Mouse (Mus musculus): ENCODE data around the gene Map3k6. TPM values are rescaled to one million over a fixed set of nuclear protein-coding genes. Genes with fewer than 3 reads are reported as not detected.
A peak's percentile ranks its signal among the peaks of the same experiment; 100 is the strongest.

Map3k6 gene
- polyA plus RNA-seq, 1 experiment from 2014 or later = 1.8 TPM

DNA sequence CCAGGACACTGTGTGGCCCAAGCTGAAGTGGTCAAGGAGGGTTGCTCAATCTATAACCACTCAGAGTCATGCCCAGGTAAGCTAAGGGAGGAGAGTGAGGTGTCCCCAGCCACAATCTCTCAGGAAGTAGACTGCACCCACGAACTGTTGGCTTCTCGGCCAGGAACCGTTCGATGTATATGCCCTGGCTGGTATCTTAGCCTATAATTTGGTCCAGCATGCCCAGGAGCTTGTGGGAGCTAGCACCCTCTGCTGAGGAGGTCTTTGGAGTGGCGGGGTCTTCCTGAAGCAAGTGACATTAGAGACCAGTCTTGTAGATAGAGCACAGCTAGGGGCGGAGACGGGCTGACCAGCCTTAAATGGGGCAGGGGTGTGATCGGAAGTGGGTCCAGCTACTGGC, 18.9 kb upstream of the Map3k6 start:
- Histone ChIP-seq H3K4me1 (replicated peaks; ENCODE audit: control insufficient read depth, insufficient read depth, low read length) (no peaks in the 10 kb centered on the region), H3K4me3 (ENCODE audit: low read depth, low read length) (no peak overlapping the region), H3K9me3 (ENCODE audit: control insufficient read depth) (no peaks in the 10 kb centered on the region), H3K36me3 (ENCODE audit: control insufficient read depth, insufficient read depth) (no peaks in the 10 kb centered on the region), H3K27me3 (replicated peaks; ENCODE audit: control insufficient read depth, insufficient read depth, low read length) (peaks cover 4% of the 10 kb centered on the region; the same call in 1 of the 2 replicates), H3K27ac (ENCODE audit: low read depth, low read length) (no peak overlapping the region), H3K9ac (ENCODE audit: low read depth, low read length) (no peak overlapping the region), H3K4me2 (replicated peaks; ENCODE audit: low read depth) (no peak overlapping the region)
- WGBS = 84% methylated on average over 8 of the region's 8 CpGs
- ATAC-seq = no peak
- TF ChIP-seq CTCF (IDR thresholded peaks at IDR 0.05; ENCODE audit: low read depth) = no peak

DNA sequence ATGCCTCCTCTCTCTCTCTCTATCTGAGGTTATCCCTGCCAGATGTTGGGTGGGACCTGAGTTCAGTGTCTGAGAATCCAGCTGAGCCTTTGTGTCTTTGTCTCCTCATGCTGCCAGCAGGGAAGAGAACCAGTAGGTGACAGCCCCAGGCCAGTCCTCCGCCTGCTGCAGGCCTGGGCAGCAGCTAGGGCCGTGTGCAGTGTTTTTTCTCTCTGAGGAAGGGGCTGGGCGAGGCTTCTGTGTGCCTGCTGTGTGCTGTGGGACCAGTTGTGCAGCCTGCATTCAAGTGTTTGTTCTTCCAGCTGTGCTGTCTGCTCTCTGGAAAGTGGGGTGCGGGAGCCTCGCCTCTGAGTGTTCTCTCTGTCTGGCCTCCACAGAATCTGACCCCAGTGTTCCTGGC, 16.7 kb upstream of the Map3k6 start:
- no peak for ATAC-seq
- no peak overlapping the region for H3K27ac ChIP-seq (ENCODE audit: low read depth, low read length)
- WGBS = 48% methylated on average over 5 of the region's 5 CpGs

DNA sequence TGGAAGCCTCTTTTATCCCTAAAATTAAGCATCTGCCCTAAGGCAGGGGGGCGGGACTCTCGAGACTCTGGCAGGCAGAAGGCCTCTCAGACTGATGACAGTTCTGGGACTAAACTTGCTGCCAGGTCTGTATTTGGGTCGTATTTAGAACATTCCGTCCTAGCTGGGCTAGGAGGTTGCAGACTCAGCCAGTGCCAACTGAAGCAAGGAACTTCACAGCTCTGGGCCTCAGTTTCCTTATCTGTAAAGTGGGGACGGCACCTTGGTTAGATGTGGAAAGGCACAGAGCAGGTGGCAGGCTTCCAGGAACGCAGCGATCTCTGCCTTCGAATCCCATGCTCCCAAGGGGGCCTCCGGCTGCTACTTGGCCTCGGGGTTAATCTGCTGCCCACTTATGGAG, 14.5 kb upstream of the Map3k6 start:
- 75% methylated on average over 10 of the region's 10 CpGs for WGBS
- no peak overlapping the region for H3K4me3 ChIP-seq (ENCODE audit: low read depth, low read length)
- ATAC-seq = no peak
- H3K36me3 ChIP-seq (ENCODE audit: control insufficient read depth, insufficient read depth) = no peaks in the 10 kb centered on the region
- no peak overlapping the region for H3K4me2 ChIP-seq (replicated peaks; ENCODE audit: low read depth)
- no peaks in the 10 kb centered on the region for H3K4me1 ChIP-seq (replicated peaks; ENCODE audit: control insufficient read depth, insufficient read depth, low read length)
- no peaks in the 10 kb centered on the region for H3K9me3 ChIP-seq (ENCODE audit: control insufficient read depth)
- no peak for TF ChIP-seq CTCF (IDR thresholded peaks at IDR 0.05; ENCODE audit: low read depth)
- H3K9ac ChIP-seq (ENCODE audit: low read depth, low read length) = no peak overlapping the region
- no peaks in the 10 kb centered on the region for H3K27me3 ChIP-seq (replicated peaks; ENCODE audit: control insufficient read depth, insufficient read depth, low read length)
- H3K27ac ChIP-seq (ENCODE audit: low read depth, low read length) = no peak overlapping the region

More for the DNA sequence above, 16.7 kb upstream of the Map3k6 start:
- no peak for TF ChIP-seq CTCF (IDR thresholded peaks at IDR 0.05; ENCODE audit: low read depth)
- Histone ChIP-seq H3K4me3 (ENCODE audit: low read depth, low read length) (no peak overlapping the region), H3K9me3 (ENCODE audit: control insufficient read depth) (no peaks in the 10 kb centered on the region), H3K27me3 (replicated peaks; ENCODE audit: control insufficient read depth, insufficient read depth, low read length) (peaks cover 4% of the 10 kb centered on the region; the same call in 1 of the 2 replicates), H3K36me3 (ENCODE audit: control insufficient read depth, insufficient read depth) (no peaks in the 10 kb centered on the region), H3K9ac (ENCODE audit: low read depth, low read length) (no peak overlapping the region), H3K4me1 (replicated peaks; ENCODE audit: control insufficient read depth, insufficient read depth, low read length) (no peaks in the 10 kb centered on the region), H3K4me2 (replicated peaks; ENCODE audit: low read depth) (no peak overlapping the region)

GRCm38 (mm10) chr4:133227636-133228035, 13.0 kb upstream of the Map3k6 start:
- H3K36me3 ChIP-seq (ENCODE audit: control insufficient read depth, insufficient read depth) = no peaks in the 10 kb centered on the region
- 69% methylated on average over 8 of the region's 8 CpGs for WGBS
- H3K4me3 ChIP-seq (ENCODE audit: low read depth, low read length) = no peak overlapping the region
- no peaks in the 10 kb centered on the region for H3K9me3 ChIP-seq (ENCODE audit: control insufficient read depth)
- no peaks in the 10 kb centered on the region for H3K27me3 ChIP-seq (replicated peaks; ENCODE audit: control insufficient read depth, insufficient read depth, low read length)
- H3K27ac ChIP-seq (ENCODE audit: low read depth, low read length) = no peak overlapping the region
- ATAC-seq = 0 out of 2 replicates have a peak, but pooled peaks have one; percentile 8
- no peak for TF ChIP-seq CTCF (IDR thresholded peaks at IDR 0.05; ENCODE audit: low read depth)
- H3K4me1 ChIP-seq (replicated peaks; ENCODE audit: control insufficient read depth, insufficient read depth, low read length) = no peaks in the 10 kb centered on the region
- H3K9ac ChIP-seq (ENCODE audit: low read depth, low read length) = no peak overlapping the region
- H3K4me2 ChIP-seq (replicated peaks; ENCODE audit: low read depth) = no peak overlapping the region

DNA sequence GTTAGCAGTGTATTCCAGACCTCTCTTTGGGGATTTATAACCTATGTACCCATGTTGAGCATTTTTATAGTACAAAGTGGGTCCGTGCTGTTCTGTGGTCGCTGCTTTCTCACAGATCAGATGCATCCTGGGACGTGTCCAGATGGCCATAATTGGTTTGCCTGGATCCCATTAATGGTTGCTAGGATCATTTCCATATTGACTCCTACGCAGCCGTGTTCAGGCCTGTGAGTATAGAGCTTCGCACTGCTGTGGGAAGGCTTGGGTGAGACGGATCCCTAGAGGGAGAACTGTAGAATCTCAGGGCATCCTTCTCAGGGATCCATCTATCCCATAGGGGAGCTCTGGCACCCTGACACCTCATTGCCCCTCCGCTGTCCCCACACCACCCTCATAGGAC, 11.0 kb upstream of the Map3k6 start:
- Histone ChIP-seq H3K4me3 (ENCODE audit: low read depth, low read length) (no peak overlapping the region), H3K9me3 (ENCODE audit: control insufficient read depth) (no peaks in the 10 kb centered on the region), H3K9ac (ENCODE audit: low read depth, low read length) (no peak overlapping the region), H3K36me3 (ENCODE audit: control insufficient read depth, insufficient read depth) (no peaks in the 10 kb centered on the region), H3K4me2 (replicated peaks; ENCODE audit: low read depth) (no peak overlapping the region), H3K27ac (ENCODE audit: low read depth, low read length) (no peak overlapping the region), H3K27me3 (replicated peaks; ENCODE audit: control insufficient read depth, insufficient read depth, low read length) (no peaks in the 10 kb centered on the region), H3K4me1 (replicated peaks; ENCODE audit: control insufficient read depth, insufficient read depth, low read length) (no peaks in the 10 kb centered on the region)
- ATAC-seq = no peak
- WGBS = 80% methylated on average over 8 of the region's 8 CpGs
- TF ChIP-seq CTCF (IDR thresholded peaks at IDR 0.05; ENCODE audit: low read depth) = no peak

GRCm38 (mm10) chr4:133233285-133233976, 7.2 kb upstream of the Map3k6 start:
- H3K4me3 ChIP-seq (ENCODE audit: low read depth, low read length) = no peak overlapping the region
- H3K27ac ChIP-seq (ENCODE audit: low read depth, low read length) = no peak overlapping the region
- H3K4me1 ChIP-seq (replicated peaks; ENCODE audit: control insufficient read depth, insufficient read depth, low read length) = no peaks in the 10 kb centered on the region
- no peak overlapping the region for H3K4me2 ChIP-seq (replicated peaks; ENCODE audit: low read depth)
- H3K27me3 ChIP-seq (replicated peaks; ENCODE audit: control insufficient read depth, insufficient read depth, low read length) = peaks cover 3% of the 10 kb centered on the region; the same call in 1 of the 2 replicates
- peak; percentile 79 for TF ChIP-seq CTCF (IDR thresholded peaks at IDR 0.05; ENCODE audit: low read depth)
- no peak overlapping the region for H3K9ac ChIP-seq (ENCODE audit: low read depth, low read length)
- no peaks in the 10 kb centered on the region for H3K9me3 ChIP-seq (ENCODE audit: control insufficient read depth)
- WGBS = 34% methylated on average over 10 of the region's 10 CpGs
- H3K36me3 ChIP-seq (ENCODE audit: control insufficient read depth, insufficient read depth) = no peaks in the 10 kb centered on the region
- ATAC-seq = no peak
